ENCODE assay signal across 12 mouse cellular contexts in genomic region chr16:33810002-33810401, GRCm38 (mm10). TPM values are rescaled to one million over a fixed set of nuclear protein-coding genes. Genes with fewer than 3 reads are reported as not detected.
DNase-seq lines count a peak whose midpoint lies in the region; ATAC-seq and TF ChIP-seq lines count a peak whose summit lies in the region.
"Had no signal": no experiment of that assay in that cellular context is flagged by ENCODE, and none has a peak within 500 bp of the region (broad histone marks: within the 10 kb centered on the region; RNA-seq: fewer than 3 reads in every experiment).

No protein-coding gene starts in this region.

- whole genome bisulfite sequencing in intestine, postnatal 0 days: 67% methylated on average over 3 of the region's 3 CpGs
- 80% methylated on average over 3 of the region's 3 CpGs for WGBS in intestine, embryonic 16.5 days
- WGBS in bone marrow, adult 2 months: 65% methylated on average over 3 of the region's 3 CpGs

- TF ChIP-seq CTCF in intestine, postnatal 0 days (IDR thresholded peaks at IDR 0.05; ENCODE audit: low read depth): peak; percentile 67
- peak; percentile 53 for TF ChIP-seq CTCF in bone marrow, adult 2 months (IDR thresholded peaks at IDR 0.05; ENCODE audit: control insufficient read depth, insufficient read depth, low read length)

- H3K9me3 ChIP-seq in intestine, postnatal 0 days (ENCODE audit: control insufficient read depth): no peaks in the 10 kb centered on the region
- no peaks in the 10 kb centered on the region for H3K9me3 ChIP-seq in intestine, embryonic 16.5 days (ENCODE audit: control insufficient read depth, low read length)
- H3K9me3 ChIP-seq: midbrain, embryonic 12.5 days had no signal

- H3K4me2 ChIP-seq in intestine, postnatal 0 days (replicated peaks; ENCODE audit: low read depth): no peak overlapping the region
- H3K4me2 ChIP-seq in intestine, embryonic 16.5 days (ENCODE audit: low read depth, low read length): no peak overlapping the region
- H3K4me2 ChIP-seq: midbrain, embryonic 12.5 days had no signal

- no peak overlapping the region for H3K9ac ChIP-seq in intestine, postnatal 0 days (ENCODE audit: low read depth, low read length)
- H3K9ac ChIP-seq in intestine, embryonic 16.5 days (ENCODE audit: low read depth, low read length): no peak overlapping the region
- H3K9ac ChIP-seq: midbrain, embryonic 12.5 days had no signal

- DNase-seq in retina, postnatal 1 day: peak; percentile 36
- DNase-seq in retina, embryonic 14.5 days (ENCODE audit: low spot score): no peak
- no peak for DNase-seq in gastrocnemius, adult 8-10 months (ENCODE audit: low spot score in 2 of 2)
- DNase-seq in cerebellum, adult 8-10 months: no peak
- DNase-seq: cerebellum, postnatal 36 days; gastrocnemius, postnatal 10 days; heart, postnatal 10 days had no signal

- H3K4me1 ChIP-seq in intestine, postnatal 0 days (replicated peaks; ENCODE audit: control insufficient read depth, insufficient read depth, low read length): no peaks in the 10 kb centered on the region
- H3K4me1 ChIP-seq in intestine, embryonic 16.5 days (ENCODE audit: control insufficient read depth, insufficient read depth, low read length): no peaks in the 10 kb centered on the region
- H3K4me1 ChIP-seq in bone marrow, adult 2 months (ENCODE audit: control insufficient read depth, insufficient read depth, low read length): no peaks in the 10 kb centered on the region
- H3K4me1 ChIP-seq: midbrain, embryonic 12.5 days had no signal

- no peak overlapping the region for H3K27ac ChIP-seq in intestine, postnatal 0 days (ENCODE audit: low read depth, low read length)
- no peak overlapping the region for H3K27ac ChIP-seq in intestine, embryonic 16.5 days (ENCODE audit: low read length)
- H3K27ac ChIP-seq in bone marrow, adult 2 months (ENCODE audit: control insufficient read depth, insufficient read depth, low read depth, low read length, poor library complexity): no peak overlapping the region
- H3K27ac ChIP-seq: midbrain, embryonic 12.5 days had no signal

- H3K36me3 ChIP-seq in intestine, postnatal 0 days (ENCODE audit: control insufficient read depth, insufficient read depth): peaks cover 74% of the 10 kb centered on the region
- H3K36me3 ChIP-seq in intestine, embryonic 16.5 days (ENCODE audit: control insufficient read depth, insufficient read depth, low read length): no peaks in the 10 kb centered on the region; the same call in 1 of the 2 replicates
- H3K36me3 ChIP-seq: midbrain, embryonic 12.5 days had no signal

- no peaks in the 10 kb centered on the region for H3K27me3 ChIP-seq in intestine, postnatal 0 days (replicated peaks; ENCODE audit: control insufficient read depth, insufficient read depth, low read length)
- no peaks in the 10 kb centered on the region for H3K27me3 ChIP-seq in intestine, embryonic 16.5 days (replicated peaks; ENCODE audit: control insufficient read depth, insufficient read depth, low read length)
- H3K27me3 ChIP-seq: midbrain, embryonic 12.5 days had no signal

- ATAC-seq in intestine, postnatal 0 days: no peak
- ATAC-seq in intestine, embryonic 16.5 days: no peak
- no peak for ATAC-seq in activated CD4-positive, CD25-positive, alpha-beta regulatory T cell, adult 4 months

- TF ChIP-seq POLR2A in bone marrow, adult 2 months (IDR thresholded peaks at IDR 0.05; ENCODE audit: borderline replicate concordance, control insufficient read depth, low read depth, low read length): no peak

- H3K4me3 ChIP-seq in intestine, postnatal 0 days (ENCODE audit: low read depth, low read length): no peak overlapping the region
- no peak overlapping the region for H3K4me3 ChIP-seq in intestine, embryonic 16.5 days (ENCODE audit: low read length)
- no peak overlapping the region for H3K4me3 ChIP-seq in bone marrow, adult 2 months (replicated peaks; ENCODE audit: control insufficient read depth, low read depth, low read length)
- H3K4me3 ChIP-seq: midbrain, embryonic 12.5 days had no signal

RNA-seq across cellular contexts. Expression of gene Muc13, which starts 16.2 kb away (rescaled TPM):
- 459 and 473 TPM in 2 replicates for polyA plus RNA-seq in intestine, postnatal 0 days (2015; fragmentation: Nextera tagmentation; extraction: Ambion mirVana)
- polyA plus RNA-seq in intestine, embryonic 16.5 days (2015; fragmentation: Nextera tagmentation; extraction: Ambion mirVana): 358 and 407 TPM in 2 replicates
- polyA plus RNA-seq in bone marrow, adult 2 months (2011; ENCODE audit: insufficient read depth, insufficient read length, low replicate concordance, missing spikeins): 5.4 and 6.4 TPM in 2 replicates
- 1 to 10 TPM in 1 of 2 experiments, under 1 TPM in 1; 0.41 to 1.3 TPM for polyA plus RNA-seq in activated CD4-positive, CD25-positive, alpha-beta regulatory T cell, adult 4 months (2017; shearing (Covaris generic))
- not detected for total RNA-seq in gastrocnemius, adult 8-10 months (2022)

RNA-seq across cellular contexts. Expression of gene Itgb5, which starts 19.5 kb away (rescaled TPM):
- 23.5 and 23.6 TPM in 2 replicates for polyA plus RNA-seq in intestine, postnatal 0 days (2015; fragmentation: Nextera tagmentation; extraction: Ambion mirVana)
- polyA plus RNA-seq in intestine, embryonic 16.5 days (2015; fragmentation: Nextera tagmentation; extraction: Ambion mirVana): 6.6 and 9.3 TPM in 2 replicates
- 25.0 and 31.1 TPM in 2 replicates for polyA plus RNA-seq in bone marrow, adult 2 months (2011; ENCODE audit: insufficient read depth, insufficient read length, low replicate concordance, missing spikeins)
- polyA plus RNA-seq in activated CD4-positive, CD25-positive, alpha-beta regulatory T cell, adult 4 months (2017; shearing (Covaris generic)): 1 to 10 TPM in 1 of 2 experiments, under 1 TPM in 1; 0.85 to 1.6 TPM
- 100 to 1,000 TPM in 2 of 4 experiments, 10 to 100 TPM in 2; 98.7 to 124 (median 105) TPM for total RNA-seq in gastrocnemius, adult 8-10 months (2022)

Comparison
In these comparisons a context has a peak if more than half of its experiments do, and no peak if none do; other contexts are left out.
1. RNA of gene Muc13, which starts 16.2 kb away (polyA plus RNA-seq): 459 to 473 TPM in intestine, postnatal 0 days and 358 to 407 TPM in intestine, embryonic 16.5 days; 5.4 to 6.4 TPM in bone marrow, adult 2 months and 0.41 to 1.3 TPM in activated CD4-positive, CD25-positive, alpha-beta regulatory T cell, adult 4 months; every median in the first group is over 10 times any median in the second.